Mouse (Mus musculus): Measurements from ENCODE around the gene Cnn3. TPM values are rescaled to one million over a fixed set of nuclear protein-coding genes. Genes with fewer than 3 reads are reported as not detected.

Cnn3 gene
- polyA plus RNA-seq, 1 experiment, result 589 TPM

DNA sequence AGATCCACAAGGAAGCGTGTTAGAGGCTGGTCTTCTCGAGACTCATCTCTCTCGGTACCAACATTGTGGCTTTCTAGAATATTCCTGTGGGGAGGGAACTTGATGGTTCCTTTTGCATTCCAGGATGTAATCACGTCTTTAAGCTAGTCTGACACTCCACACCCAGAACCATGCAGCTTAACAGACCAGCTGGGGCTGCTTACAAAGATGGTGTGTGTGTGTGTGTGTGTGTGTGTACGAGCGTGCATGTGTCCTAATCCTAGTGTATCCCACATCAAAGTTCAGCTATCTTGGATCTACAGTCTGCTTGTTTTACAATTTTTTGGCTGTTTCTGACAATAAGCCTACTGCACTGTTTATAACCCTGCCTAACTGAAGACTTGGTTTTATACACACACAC is 29.3 kb upstream of the Cnn3 start:
- H3ac ChIP-seq (ENCODE audit: control insufficient read depth, insufficient read length), result no peak overlapping the region
- no peaks in the 10 kb centered on the region for H3K27me3 ChIP-seq (ENCODE audit: control insufficient read depth, insufficient read depth, insufficient read length)
- TF ChIP-seq MAX (IDR thresholded peaks at IDR 0.05; ENCODE audit: low read depth), result no peak
- no peak for TF ChIP-seq SRF (IDR thresholded peaks at IDR 0.05; ENCODE audit: control insufficient read depth, insufficient read length, low read depth)
- no peak for TF ChIP-seq POLR2A (IDR thresholded peaks at IDR 0.05; ENCODE audit: insufficient read length, low read depth)

DNA sequence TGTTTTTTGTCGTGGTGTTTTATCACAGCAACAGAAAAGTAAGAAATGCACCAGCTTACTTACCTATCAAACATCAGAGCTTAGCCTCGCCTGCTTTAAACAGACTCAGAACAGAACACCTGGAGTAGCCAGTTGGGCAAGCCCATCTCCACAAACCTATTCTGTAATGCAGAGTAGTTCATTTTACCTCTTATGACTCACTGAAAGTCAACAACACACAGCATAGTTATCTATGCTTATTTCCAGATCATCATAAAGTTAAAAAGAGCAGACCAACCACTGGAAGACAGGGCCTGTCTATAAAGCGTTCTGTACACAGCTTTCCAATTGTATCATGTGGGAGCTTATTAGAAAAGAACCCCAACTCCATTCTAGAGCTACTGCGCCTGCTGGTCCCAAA is 24.9 kb upstream of the Cnn3 start:
- H3K4me2 ChIP-seq (ENCODE audit: low read depth), result no peak overlapping the region
- no peak for TF ChIP-seq TCF12 (IDR thresholded peaks at IDR 0.05; ENCODE audit: insufficient read depth, poor library complexity, severe bottlenecking)
- no peak for TF ChIP-seq E2F4 (IDR thresholded peaks at IDR 0.05; ENCODE audit: insufficient read depth)
- TF ChIP-seq POLR2A (IDR thresholded peaks at IDR 0.05; ENCODE audit: insufficient read length, low read depth), result no peak
- no peak for TF ChIP-seq TCF3 (IDR thresholded peaks at IDR 0.05; ENCODE audit: insufficient read length, low read depth)
- TF ChIP-seq MAX (IDR thresholded peaks at IDR 0.05; ENCODE audit: low read depth), result no peak
- TF ChIP-seq SRF (IDR thresholded peaks at IDR 0.05; ENCODE audit: control insufficient read depth, insufficient read length, low read depth), result no peak
- no peak for TF ChIP-seq MYOD1 (IDR thresholded peaks at IDR 0.05; ENCODE audit: control insufficient read depth in 1 of 3, insufficient read length in 2 of 3, low read depth in 2 of 3)
- TF ChIP-seq CEBPB (IDR thresholded peaks at IDR 0.05; ENCODE audit: insufficient read depth, poor library complexity, severe bottlenecking), result no peak
- no peak for TF ChIP-seq MYOG (IDR thresholded peaks at IDR 0.05; ENCODE audit: control insufficient read depth in 1 of 3, insufficient read depth in 1 of 3, insufficient read length in 2 of 3, low read depth in 2 of 3)
- no peak for TF ChIP-seq POLR2AphosphoS2 (IDR thresholded peaks at IDR 0.05; ENCODE audit: insufficient read length, low read depth)
- no peak for TF ChIP-seq USF1 (IDR thresholded peaks at IDR 0.05; ENCODE audit: low read depth)
- TF ChIP-seq REST (IDR thresholded peaks at IDR 0.05; ENCODE audit: insufficient read depth, insufficient read length), result no peak

More for the DNA sequence above, 29.3 kb upstream of the Cnn3 start:
- H3K4me2 ChIP-seq (ENCODE audit: low read depth), result no peak overlapping the region
- no peaks in the 10 kb centered on the region for H3K79me2 ChIP-seq (ENCODE audit: control insufficient read depth, insufficient read depth)
- H3K36me3 ChIP-seq (ENCODE audit: control insufficient read depth, insufficient read depth), result no peaks in the 10 kb centered on the region
- no peak overlapping the region for H3K4me3 ChIP-seq

DNA sequence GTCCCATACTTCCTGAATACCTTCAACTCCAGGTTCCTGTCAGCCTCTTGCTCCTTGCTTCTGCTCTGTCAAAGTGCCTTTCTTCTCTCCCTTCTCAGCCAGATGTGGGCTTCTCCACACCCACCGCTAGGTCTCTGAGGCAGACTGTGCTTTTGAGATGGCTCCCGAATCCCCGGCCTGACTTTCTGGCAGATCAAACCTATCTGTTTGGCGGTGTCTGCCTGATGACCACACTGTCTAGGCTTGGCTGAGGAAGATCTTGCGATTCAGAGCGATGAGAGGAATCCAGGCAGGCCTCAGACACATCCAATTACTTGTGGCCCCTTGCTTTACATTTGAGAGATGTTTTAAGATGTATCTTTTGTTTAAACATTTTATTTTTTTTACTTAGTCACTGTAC is 24.2 kb upstream of the Cnn3 start:
- TF ChIP-seq MAX (IDR thresholded peaks at IDR 0.05; ENCODE audit: low read depth) (no peak), CEBPB (IDR thresholded peaks at IDR 0.05; ENCODE audit: insufficient read depth, poor library complexity, severe bottlenecking) (no peak), SRF (IDR thresholded peaks at IDR 0.05; ENCODE audit: control insufficient read depth, insufficient read length, low read depth) (no peak), MYOG (IDR thresholded peaks at IDR 0.05; ENCODE audit: control insufficient read depth in 1 of 3, insufficient read depth in 1 of 3, insufficient read length in 2 of 3, low read depth in 2 of 3) (no peak), MYOD1 (IDR thresholded peaks at IDR 0.05; ENCODE audit: control insufficient read depth in 1 of 3, insufficient read length in 2 of 3, low read depth in 2 of 3) (no peak), TCF12 (IDR thresholded peaks at IDR 0.05; ENCODE audit: insufficient read depth, poor library complexity, severe bottlenecking) (no peak), REST (IDR thresholded peaks at IDR 0.05; ENCODE audit: insufficient read depth, insufficient read length) (no peak), POLR2A (IDR thresholded peaks at IDR 0.05; ENCODE audit: insufficient read length, low read depth) (no peak), POLR2AphosphoS2 (IDR thresholded peaks at IDR 0.05; ENCODE audit: insufficient read length, low read depth) (no peak), TCF3 (IDR thresholded peaks at IDR 0.05; ENCODE audit: insufficient read length, low read depth) (no peak), USF1 (IDR thresholded peaks at IDR 0.05; ENCODE audit: low read depth) (no peak), E2F4 (IDR thresholded peaks at IDR 0.05; ENCODE audit: insufficient read depth) (no peak)
- Histone ChIP-seq H3K4me2 (ENCODE audit: low read depth) (no peak overlapping the region), H3K27me3 (ENCODE audit: control insufficient read depth, insufficient read depth, insufficient read length) (no peaks in the 10 kb centered on the region), H3ac (ENCODE audit: control insufficient read depth, insufficient read length) (no peak overlapping the region), H3K36me3 (ENCODE audit: control insufficient read depth, insufficient read depth) (no peaks in the 10 kb centered on the region), H3K79me2 (ENCODE audit: control insufficient read depth, insufficient read depth) (no peaks in the 10 kb centered on the region), H3K4me3 (no peak overlapping the region)

More for the DNA sequence above, 24.9 kb upstream of the Cnn3 start:
- H3K79me2 ChIP-seq (ENCODE audit: control insufficient read depth, insufficient read depth), result no peaks in the 10 kb centered on the region
- H3ac ChIP-seq (ENCODE audit: control insufficient read depth, insufficient read length), result no peak overlapping the region
- H3K36me3 ChIP-seq (ENCODE audit: control insufficient read depth, insufficient read depth), result no peaks in the 10 kb centered on the region
- H3K4me3 ChIP-seq, result no peak overlapping the region
- no peaks in the 10 kb centered on the region for H3K27me3 ChIP-seq (ENCODE audit: control insufficient read depth, insufficient read depth, insufficient read length)

DNA sequence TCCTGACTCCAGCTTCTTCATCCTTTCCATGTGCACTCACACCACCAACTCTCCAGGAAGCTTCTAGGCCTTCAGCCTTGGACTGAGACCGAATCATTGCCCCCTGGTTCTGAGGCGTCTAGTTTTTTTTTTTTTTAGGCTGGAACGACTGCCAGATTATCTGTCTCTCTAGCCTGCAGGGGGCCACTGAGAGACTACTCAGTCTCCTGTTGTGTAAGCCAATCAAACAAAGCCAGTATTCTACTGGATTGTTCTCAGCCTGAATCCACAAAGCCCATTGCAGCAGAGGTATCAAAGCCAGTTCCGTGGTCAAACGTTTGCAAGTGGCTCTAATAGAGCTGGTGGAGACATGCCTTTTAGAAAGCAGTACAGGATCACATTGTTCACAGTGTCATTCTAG is 22.8 kb upstream of the Cnn3 start:
- H3K79me2 ChIP-seq (ENCODE audit: control insufficient read depth, insufficient read depth), result no peaks in the 10 kb centered on the region
- H3K4me3 ChIP-seq, result no peak overlapping the region
- H3K27me3 ChIP-seq (ENCODE audit: control insufficient read depth, insufficient read depth, insufficient read length), result no peaks in the 10 kb centered on the region
- no peak overlapping the region for H3ac ChIP-seq (ENCODE audit: control insufficient read depth, insufficient read length)
- no peak overlapping the region for H3K4me2 ChIP-seq (ENCODE audit: low read depth)
- no peaks in the 10 kb centered on the region for H3K36me3 ChIP-seq (ENCODE audit: control insufficient read depth, insufficient read depth)
- TF ChIP-seq TCF12 (IDR thresholded peaks at IDR 0.05; ENCODE audit: insufficient read depth, poor library complexity, severe bottlenecking) (no peak), USF1 (IDR thresholded peaks at IDR 0.05; ENCODE audit: low read depth) (no peak), POLR2AphosphoS2 (IDR thresholded peaks at IDR 0.05; ENCODE audit: insufficient read length, low read depth) (no peak), SRF (IDR thresholded peaks at IDR 0.05; ENCODE audit: control insufficient read depth, insufficient read length, low read depth) (no peak), MYOD1 (IDR thresholded peaks at IDR 0.05; ENCODE audit: control insufficient read depth in 1 of 3, insufficient read length in 2 of 3, low read depth in 2 of 3) (no peak), CEBPB (IDR thresholded peaks at IDR 0.05; ENCODE audit: insufficient read depth, poor library complexity, severe bottlenecking) (no peak), TCF3 (IDR thresholded peaks at IDR 0.05; ENCODE audit: insufficient read length, low read depth) (no peak), POLR2A (IDR thresholded peaks at IDR 0.05; ENCODE audit: insufficient read length, low read depth) (no peak), MAX (IDR thresholded peaks at IDR 0.05; ENCODE audit: low read depth) (no peak), MYOG (IDR thresholded peaks at IDR 0.05; ENCODE audit: control insufficient read depth in 1 of 3, insufficient read depth in 1 of 3, insufficient read length in 2 of 3, low read depth in 2 of 3) (no peak), REST (IDR thresholded peaks at IDR 0.05; ENCODE audit: insufficient read depth, insufficient read length) (no peak), E2F4 (IDR thresholded peaks at IDR 0.05; ENCODE audit: insufficient read depth) (no peak)

GRCm38 (mm10) chr3:121405101-121405500 is 21.2 kb upstream of the Cnn3 start:
- Histone ChIP-seq H3K36me3 (ENCODE audit: control insufficient read depth, insufficient read depth) (no peaks in the 10 kb centered on the region), H3K4me2 (ENCODE audit: low read depth) (no peak overlapping the region), H3K79me2 (ENCODE audit: control insufficient read depth, insufficient read depth) (no peaks in the 10 kb centered on the region), H3ac (ENCODE audit: control insufficient read depth, insufficient read length) (no peak overlapping the region), H3K4me3 (no peak overlapping the region), H3K27me3 (ENCODE audit: control insufficient read depth, insufficient read depth, insufficient read length) (no peaks in the 10 kb centered on the region)
- TF ChIP-seq MYOD1 (IDR thresholded peaks at IDR 0.05; ENCODE audit: control insufficient read depth in 1 of 3, insufficient read length in 2 of 3, low read depth in 2 of 3), result no peak
- no peak for TF ChIP-seq TCF3 (IDR thresholded peaks at IDR 0.05; ENCODE audit: insufficient read length, low read depth)

Measured in myocyte (in vitro differentiated cells).